Mouse (Mus musculus) Patski (cell line): ENCODE data around the gene Per3. TPM values are rescaled to one million over a fixed set of nuclear protein-coding genes. Genes with fewer than 3 reads are reported as not detected.

Source experiments
- ATAC-seq: fragments of 100-300 bp; one replicate; pipeline ENCODE4 v1.8.0; 2021
- CTCF ChIA-PET: fragments of 350-600 bp; sonication (Branson Sonifier 250); formaldehyde crosslinking; loops from one replicate; lab custom pipeline; 2022; ENCODE audit warnings: inconsistent platforms; lab: Charles Lee
- POLR2A ChIA-PET: fragments of 350-600 bp; sonication (Branson Sonifier 250); formaldehyde crosslinking; loops from one replicate; lab custom pipeline; 2022; ENCODE audit warnings: antibody characterized with exemption, inconsistent platforms; lab: Charles Lee
- DNase-seq: peaks from one replicate; pipeline ENCODE4 v3.0.0-alpha.2; 2011; ENCODE audit warnings: low read depth, low spot score
- H3K27me3 ChIP-seq: fragments of 371-371 bp; one replicate; pipeline ENCODE4 v1.5.1; 2021
- CTCF ChIP-seq: fragments of 100-300 bp; IDR thresholded peaks from one replicate; pipeline ENCODE4 v1.5.1; 2021
- in situ Hi-C: fragments of 300-500 bp; cut with MboI; formaldehyde crosslinking; loops from 3 replicates; pipeline ENCODE4 v1.11.1; 2018; ENCODE audit warnings: low pct_unique_long_range_greater_than_20kb, mixed read lengths
- polyA plus RNA-seq: library from polyadenylated mRNA; unstranded; gene quantifications from one replicate; pipeline ENCODE4 v1.2.3, GENCODE M21; 2021

Per3 gene
- polyA plus RNA-seq, 1 experiment from 2014 or later: 7.4 TPM

GRCm38 (mm10) chr4:150962231-150962630 lies 82.2 kb downstream of the Per3 start:
- DNase-seq (no peak), ATAC-seq (no peak)
- ChIA-PET CTCF (no interaction called here), POLR2A (no interaction called here)
- in situ Hi-C loops: loop anchor here (10.0 kb wide), 1 partner anchor 183 kb away; no protein-coding TSS in a partner anchor
- TF ChIP-seq CTCF: no peak
- no peaks in the 10 kb centered on the region for H3K27me3 ChIP-seq

DNA sequence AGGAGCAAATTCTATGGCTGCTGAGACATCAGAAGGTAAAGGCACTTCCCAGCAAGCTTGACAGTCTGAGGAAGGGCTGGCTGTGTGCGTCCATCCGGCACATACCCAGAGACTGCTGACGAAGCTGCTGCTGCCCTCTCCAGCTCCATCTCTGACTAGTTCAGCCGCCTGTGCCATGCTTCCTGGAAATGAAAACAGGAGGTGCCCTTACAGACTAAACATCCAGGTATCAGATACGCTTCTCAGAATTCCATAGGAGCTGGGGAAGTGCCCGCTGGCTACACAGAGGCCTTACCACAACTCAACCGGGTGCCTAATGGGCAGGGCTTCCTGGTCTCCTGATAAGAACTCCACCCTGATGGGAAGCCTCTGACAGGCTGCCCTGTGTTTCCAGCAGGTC lies 85.9 kb downstream of the Per3 start:
- ATAC-seq (no peak), DNase-seq (no peak)
- no peak for TF ChIP-seq CTCF
- in situ Hi-C loops: no loop called here
- CTCF ChIA-PET: no interaction called here
- POLR2A ChIA-PET: no interaction called here
- no peaks in the 10 kb centered on the region for H3K27me3 ChIP-seq

GRCm38 (mm10) chr4:150957106-150957458 lies 87.4 kb downstream of the Per3 start:
- ChIA-PET CTCF (no interaction called here), POLR2A (no interaction called here)
- peaks cover 3% of the 10 kb centered on the region for H3K27me3 ChIP-seq
- no peak for DNase-seq
- ATAC-seq: no peak
- in situ Hi-C loops: no loop called here
- no peak for TF ChIP-seq CTCF

- ATAC-seq (no peak), DNase-seq (no peak)
- no peak for TF ChIP-seq CTCF
- ChIA-PET CTCF (interaction anchor here (1.1 kb wide), 1 partner anchor 18 kb away, joined by 3 read pairs; no protein-coding TSS in a partner anchor), POLR2A (no interaction called here)
- in situ Hi-C loops: no loop called here
- H3K27me3 ChIP-seq: peaks cover 3% of the 10 kb centered on the region
Measured at GRCm38 (mm10) chr4:150956369-150957105, 87.9 kb downstream of the Per3 start.

Other genes starting within 250 kb of the Per3 start
- 164 TPM for gene Errfi1, start 190.7 kb downstream of the Per3 start, polyA plus RNA-seq
- 219 TPM for gene Park7, start 130.2 kb downstream of the Per3 start, polyA plus RNA-seq
- 2.1 TPM for gene Tnfrsf9, start 130.1 kb downstream of the Per3 start, polyA plus RNA-seq
- gene Uts2, start 47.6 kb downstream of the Per3 start, polyA plus RNA-seq: not detected
- 39.6 TPM for gene Vamp3, start 13.3 kb upstream of the Per3 start, polyA plus RNA-seq
- gene Gm13090, start 44.9 kb upstream of the Per3 start, polyA plus RNA-seq: not detected